Mouse (Mus musculus): ENCODE data around the gene P4ha1. TPM values are rescaled to one million over a fixed set of nuclear protein-coding genes. Genes with fewer than 3 reads are reported as not detected.
"Not testable (repeated sequence)": the region's sequence is repeated elsewhere in the genome, so short reads cannot be mapped to it uniquely, and the experiment has no call there.

The P4ha1 gene
- total RNA-seq, 1 experiment from 2014 or later, result 101 TPM

DNA sequence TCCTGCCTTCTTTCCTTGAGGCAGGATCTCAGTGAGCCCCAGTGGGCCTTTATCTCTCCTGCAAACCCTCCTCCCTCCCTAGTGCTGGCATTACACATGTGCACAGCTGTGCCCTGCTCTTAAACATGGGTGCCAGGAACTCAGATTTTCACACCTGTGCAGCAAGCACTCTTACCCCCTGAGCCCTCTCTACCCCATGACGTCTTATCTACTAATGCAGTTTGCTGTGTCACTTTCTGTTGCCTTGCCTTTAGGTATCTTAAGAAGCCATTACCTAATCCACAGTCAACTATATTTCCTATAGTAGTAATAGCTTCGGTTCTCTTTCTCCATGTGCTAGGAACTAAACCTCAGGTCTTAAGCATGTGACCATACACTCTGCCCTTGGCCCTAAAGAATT is 40.1 kb downstream of the P4ha1 start:
- ATAC-seq (replicated peaks; ENCODE audit: insufficient number of reproducible peaks, low FRiP score, low TSS enrichment, poor library complexity, severe bottlenecking), result no peak

DNA sequence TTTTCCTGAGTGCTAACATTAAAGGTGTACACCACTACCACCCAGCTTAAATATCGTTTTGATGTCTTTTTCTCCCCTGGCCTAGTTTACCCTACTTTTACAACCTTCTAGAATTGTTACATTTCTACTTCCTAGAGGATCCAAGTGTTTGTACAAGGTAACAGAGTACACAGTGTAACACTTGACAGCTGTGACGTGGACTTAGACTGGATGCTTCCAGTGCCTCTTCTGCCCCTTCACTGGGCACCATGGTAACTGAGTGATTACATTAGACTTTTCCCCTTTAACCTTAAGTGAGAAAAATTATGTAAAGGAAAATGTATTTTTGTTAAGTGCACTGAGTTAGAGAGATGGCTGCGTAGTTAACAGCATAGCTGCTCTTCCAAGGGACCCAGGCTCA is 41.5 kb downstream of the P4ha1 start:
- no peak for ATAC-seq (replicated peaks; ENCODE audit: insufficient number of reproducible peaks, low FRiP score, low TSS enrichment, poor library complexity, severe bottlenecking)

DNA sequence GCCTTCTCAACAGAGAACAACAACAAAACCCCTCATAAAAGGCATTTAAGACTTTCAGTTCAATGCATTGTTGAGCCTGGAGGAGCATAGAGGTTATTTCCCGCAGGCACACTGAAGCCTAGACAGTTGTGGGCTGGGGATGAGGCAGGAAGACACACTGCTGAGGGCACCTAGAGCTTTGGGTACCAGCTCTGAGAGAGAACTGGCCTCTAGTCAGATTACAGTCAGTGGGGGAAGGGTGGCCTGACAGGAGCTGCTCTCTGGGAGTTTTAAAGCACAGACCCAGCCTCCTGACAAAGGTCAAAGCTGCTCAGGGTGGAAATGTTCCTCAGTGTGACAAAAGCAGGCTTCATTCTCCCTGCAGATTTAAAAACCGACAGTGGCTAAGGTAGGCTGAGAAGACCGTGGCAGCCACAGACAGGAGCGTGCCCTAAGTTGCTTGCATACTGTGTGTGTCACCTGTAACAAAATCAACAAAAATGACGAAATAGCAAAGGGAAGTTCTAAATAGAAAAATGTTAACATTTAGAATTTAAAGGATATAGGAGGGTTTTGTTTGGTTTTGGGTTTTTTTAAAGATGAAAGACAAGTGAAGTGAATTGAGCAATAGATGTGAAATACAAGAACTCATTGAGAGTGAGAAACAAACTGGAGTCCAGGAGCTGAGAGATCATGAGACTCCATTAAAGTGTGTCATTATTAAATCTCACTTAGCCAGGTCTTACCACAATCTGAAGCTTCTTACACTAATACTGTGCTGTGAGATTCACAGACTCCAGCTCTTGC is 42.9 kb downstream of the P4ha1 start:
- ATAC-seq (replicated peaks; ENCODE audit: insufficient number of reproducible peaks, low FRiP score, low TSS enrichment, poor library complexity, severe bottlenecking), result no peak

DNA sequence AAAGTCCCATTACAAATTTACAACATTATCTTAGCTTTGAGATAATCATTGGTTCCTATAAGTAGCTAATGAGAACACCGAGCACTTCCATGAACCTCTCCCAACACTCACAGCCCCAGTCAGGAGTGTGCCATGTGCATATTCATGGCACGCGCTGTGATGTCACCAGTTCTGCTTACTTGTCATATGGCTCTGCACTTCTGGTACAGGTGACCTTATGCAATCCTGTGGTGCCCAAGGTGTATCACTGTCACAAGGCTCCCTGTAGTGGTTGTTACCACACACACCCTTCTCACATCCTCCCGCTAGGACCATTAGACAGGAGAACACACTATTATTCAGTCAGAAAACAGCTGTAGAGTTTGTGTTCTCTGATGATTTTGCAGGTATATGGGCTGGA is 43.6 kb downstream of the P4ha1 start:
- ATAC-seq (replicated peaks; ENCODE audit: insufficient number of reproducible peaks, low FRiP score, low TSS enrichment, poor library complexity, severe bottlenecking), result no peak

DNA sequence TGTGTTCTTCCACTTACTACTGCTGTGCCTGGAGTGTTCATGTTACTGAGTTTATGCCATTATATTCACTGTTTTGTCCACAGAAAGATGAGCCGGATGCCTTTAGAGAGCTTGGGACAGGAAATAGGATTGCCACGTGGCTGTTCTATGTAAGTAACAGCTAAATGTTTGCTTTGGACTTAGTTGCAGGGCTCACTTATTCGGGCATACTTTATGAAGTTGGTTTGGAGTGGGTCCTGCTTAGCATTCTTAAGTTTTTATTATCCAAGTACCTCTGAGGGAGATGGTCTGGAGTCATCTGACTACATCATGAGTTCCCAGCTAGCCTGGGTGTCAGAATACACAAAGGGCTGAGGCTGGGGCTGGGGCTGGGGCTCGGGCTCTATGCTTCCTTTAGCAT is 44.1 kb downstream of the P4ha1 start:
- no peak for ATAC-seq (replicated peaks; ENCODE audit: insufficient number of reproducible peaks, low FRiP score, low TSS enrichment, poor library complexity, severe bottlenecking)

DNA sequence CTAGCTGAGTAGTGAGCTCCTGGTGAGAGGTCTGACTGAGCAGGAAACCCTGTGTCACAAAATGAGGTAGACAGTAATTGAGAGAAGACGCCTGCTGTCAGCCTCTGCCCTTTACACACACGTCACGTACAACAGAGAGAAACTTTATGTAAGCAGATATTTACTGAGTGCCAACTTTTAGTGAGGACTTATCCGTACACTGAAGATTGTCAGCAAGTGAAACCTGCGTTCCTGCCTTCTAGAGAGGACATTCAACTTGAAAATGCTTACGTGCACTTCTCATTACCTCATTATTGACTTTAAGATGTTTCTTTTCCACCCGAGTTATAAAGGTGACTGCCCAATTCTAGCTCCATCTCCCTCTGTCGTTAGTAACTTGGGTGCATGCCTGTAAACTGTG is 45.6 kb downstream of the P4ha1 start:
- no peak for ATAC-seq (replicated peaks; ENCODE audit: insufficient number of reproducible peaks, low FRiP score, low TSS enrichment, poor library complexity, severe bottlenecking)

DNA sequence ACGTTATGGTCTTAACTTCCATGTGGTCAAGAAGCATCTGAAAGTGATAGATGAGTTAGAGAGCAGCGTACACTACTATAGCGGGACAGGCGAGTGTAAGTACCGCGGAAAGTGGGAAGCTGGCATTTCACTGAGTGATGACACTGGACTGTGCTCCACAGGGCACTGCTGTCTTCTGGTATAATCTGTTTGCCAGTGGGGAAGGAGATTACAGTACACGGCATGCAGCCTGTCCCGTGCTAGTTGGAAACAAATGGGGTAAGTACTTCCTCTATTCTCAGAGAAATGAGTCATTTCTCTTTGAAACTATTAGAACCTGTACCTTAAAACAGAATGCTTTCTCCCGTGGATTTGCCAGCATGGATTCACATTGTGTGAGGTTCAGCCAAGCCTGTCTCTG is 46.3 kb downstream of the P4ha1 start:
- no peak for ATAC-seq (replicated peaks; ENCODE audit: insufficient number of reproducible peaks, low FRiP score, low TSS enrichment, poor library complexity, severe bottlenecking)

DNA sequence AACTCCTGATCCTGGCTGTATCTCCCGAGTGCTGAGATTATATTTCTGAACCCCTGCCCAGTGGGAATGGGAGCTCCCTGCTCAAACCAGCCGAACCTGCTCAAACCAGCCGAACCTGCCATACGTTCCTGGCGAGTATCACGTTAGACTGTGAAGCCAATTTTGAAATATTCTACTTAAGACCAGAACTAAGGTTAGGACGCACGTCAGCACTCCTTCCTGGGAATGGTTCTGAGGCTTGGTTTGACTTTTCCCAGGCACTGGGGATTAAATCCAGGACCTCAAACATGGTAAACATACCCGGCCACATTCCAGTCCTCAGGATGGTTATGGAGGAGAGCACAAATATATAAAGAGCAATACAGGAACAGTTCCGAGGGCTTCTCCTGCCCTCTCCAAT is 54.8 kb downstream of the P4ha1 start:
- ATAC-seq (replicated peaks; ENCODE audit: insufficient number of reproducible peaks, low FRiP score, low TSS enrichment, poor library complexity, severe bottlenecking), result no peak

DNA sequence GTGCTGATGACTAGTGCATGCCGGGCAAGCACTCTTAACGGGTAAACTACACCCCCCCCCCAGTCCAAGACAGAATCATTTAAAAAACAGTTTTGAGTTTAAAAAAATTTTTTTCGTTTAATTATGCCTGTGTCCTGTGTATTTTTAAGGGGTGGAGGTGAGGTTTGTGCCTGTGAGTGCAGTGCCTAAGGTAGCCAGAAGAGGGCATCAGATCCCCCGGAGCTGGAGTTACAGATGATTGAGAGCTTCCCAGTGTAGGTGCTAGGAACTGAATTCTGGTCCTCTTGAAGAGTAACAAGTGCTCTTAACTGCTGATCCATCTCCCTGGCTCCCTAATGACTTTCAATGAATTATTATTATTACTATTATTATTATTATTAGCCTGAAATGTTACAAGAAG is 55.6 kb downstream of the P4ha1 start:
- no peak for ATAC-seq (replicated peaks; ENCODE audit: insufficient number of reproducible peaks, low FRiP score, low TSS enrichment, poor library complexity, severe bottlenecking)

DNA sequence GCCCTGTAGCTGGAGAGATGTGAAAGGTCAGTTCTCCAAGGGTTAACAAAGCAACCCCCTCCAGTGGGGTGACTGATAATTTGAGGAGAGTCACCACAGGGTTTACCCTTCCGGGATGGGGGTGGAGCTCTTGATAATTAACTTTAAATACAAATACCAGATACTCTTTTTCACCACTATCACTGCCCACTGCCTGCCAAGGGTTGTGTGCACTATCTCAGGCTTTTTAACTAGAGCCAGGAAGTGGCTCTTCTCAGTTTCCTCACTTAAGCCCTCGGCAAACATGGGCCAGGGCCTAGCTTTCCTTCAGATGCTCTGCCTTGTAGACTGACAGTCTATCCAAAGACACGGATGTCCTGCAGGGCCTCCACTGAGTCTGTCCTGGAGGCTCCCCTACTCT is 56.8 kb downstream of the P4ha1 start:
- ATAC-seq (replicated peaks; ENCODE audit: insufficient number of reproducible peaks, low FRiP score, low TSS enrichment, poor library complexity, severe bottlenecking), result no peak

DNA sequence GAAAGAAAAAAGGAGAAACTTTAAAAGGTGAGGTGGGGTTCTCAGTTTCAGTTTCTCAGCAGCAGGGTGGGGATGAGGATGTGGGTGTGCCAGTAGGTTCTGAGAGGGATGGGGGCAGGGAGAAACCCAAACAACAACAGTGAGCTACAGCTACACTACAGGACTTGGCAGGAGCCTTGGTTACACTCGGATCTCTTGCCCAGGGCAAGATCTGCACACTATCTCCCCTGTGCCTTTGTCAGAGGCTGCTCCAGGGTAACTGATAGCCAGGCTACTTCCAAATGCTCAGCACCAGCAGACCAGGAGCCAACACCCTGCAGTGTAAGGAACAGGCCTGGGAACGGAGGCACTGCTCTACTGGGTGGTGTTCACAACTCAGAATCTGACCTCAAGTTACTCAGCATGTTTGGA is 57.3 kb downstream of the P4ha1 start:
- no peak for ATAC-seq (replicated peaks; ENCODE audit: insufficient number of reproducible peaks, low FRiP score, low TSS enrichment, poor library complexity, severe bottlenecking)

DNA sequence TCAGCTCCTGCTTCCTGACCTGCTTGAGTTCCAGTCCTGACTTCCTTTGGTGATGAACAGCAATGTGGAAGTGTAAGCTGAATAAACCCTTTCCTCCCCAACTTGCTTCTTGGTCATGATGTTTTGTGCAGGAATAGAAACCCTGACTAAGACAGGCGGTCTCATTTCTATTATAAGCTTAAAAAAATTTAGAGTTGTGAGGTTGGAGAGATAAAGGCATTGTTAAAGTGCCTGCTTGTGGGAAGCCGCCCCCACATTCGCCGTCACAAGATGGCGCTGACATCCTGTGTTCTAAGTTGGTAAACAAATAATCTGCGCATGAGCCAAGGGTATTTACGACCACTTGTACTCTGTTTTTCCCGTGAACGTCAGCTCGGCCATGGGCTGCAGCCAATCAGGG is 58.5 kb downstream of the P4ha1 start:
- not testable (repeated sequence) for ATAC-seq (replicated peaks; ENCODE audit: insufficient number of reproducible peaks, low FRiP score, low TSS enrichment, poor library complexity, severe bottlenecking)

DNA sequence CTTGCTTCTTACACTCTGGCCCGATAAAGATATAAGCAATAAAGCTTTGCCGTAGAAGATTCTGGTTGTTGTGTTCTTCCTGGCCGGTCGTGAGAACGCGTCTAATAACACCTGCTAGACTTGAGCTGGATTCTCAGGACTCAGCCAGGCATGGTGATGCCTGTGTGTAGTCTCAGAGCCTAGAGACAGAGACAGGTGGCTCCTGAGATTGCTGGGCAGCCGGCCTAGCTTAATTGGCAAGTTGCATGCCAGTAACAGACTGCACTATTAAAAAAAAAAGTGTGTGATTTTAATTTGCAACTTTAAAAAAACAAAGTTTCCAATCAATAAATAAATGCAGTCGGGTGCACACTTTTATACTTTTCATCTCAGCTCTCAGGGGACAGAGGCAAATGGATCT is 63.9 kb downstream of the P4ha1 start:
- no peak for ATAC-seq (replicated peaks; ENCODE audit: insufficient number of reproducible peaks, low FRiP score, low TSS enrichment, poor library complexity, severe bottlenecking)

DNA sequence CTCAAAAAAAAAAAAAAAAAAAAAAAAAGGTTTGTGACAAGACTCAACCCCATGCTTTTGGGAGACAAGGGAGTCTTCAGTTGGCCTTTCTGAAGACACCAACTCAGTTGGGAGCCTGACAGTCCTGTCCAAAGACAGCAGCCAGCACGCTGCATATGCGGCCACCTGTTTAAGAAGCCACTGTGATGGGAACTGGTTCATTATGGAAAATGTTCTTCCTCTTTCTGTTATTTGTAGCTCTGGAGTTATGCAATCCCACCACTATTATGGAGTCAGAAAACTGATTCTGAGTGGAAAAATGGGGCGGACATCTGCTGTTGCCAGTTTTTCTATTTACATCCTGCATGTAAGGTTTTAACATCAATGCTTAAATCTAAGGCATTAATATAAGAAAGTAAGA is 66.6 kb downstream of the P4ha1 start:
- no peak for ATAC-seq (replicated peaks; ENCODE audit: insufficient number of reproducible peaks, low FRiP score, low TSS enrichment, poor library complexity, severe bottlenecking)

DNA sequence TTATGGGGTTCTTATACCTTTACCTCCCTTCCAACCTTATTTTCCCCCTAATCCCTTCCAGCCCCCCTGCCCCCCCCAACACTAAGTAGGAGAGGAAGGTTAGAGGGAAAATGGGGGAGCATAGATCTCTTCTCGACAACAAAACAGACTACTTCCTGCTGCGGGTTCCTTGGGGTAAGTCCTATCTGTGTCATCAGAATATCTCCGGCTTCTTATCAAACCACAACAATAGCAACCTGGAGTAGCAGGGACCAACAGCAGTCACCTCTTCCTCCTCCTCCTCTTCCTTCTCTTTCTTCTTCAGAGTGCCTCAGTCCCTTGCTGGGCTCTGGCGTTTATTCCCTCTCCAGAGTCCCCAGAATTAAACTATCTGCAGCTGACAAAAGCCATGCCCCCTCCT is 68.8 kb downstream of the P4ha1 start:
- no peak for ATAC-seq (replicated peaks; ENCODE audit: insufficient number of reproducible peaks, low FRiP score, low TSS enrichment, poor library complexity, severe bottlenecking)

DNA sequence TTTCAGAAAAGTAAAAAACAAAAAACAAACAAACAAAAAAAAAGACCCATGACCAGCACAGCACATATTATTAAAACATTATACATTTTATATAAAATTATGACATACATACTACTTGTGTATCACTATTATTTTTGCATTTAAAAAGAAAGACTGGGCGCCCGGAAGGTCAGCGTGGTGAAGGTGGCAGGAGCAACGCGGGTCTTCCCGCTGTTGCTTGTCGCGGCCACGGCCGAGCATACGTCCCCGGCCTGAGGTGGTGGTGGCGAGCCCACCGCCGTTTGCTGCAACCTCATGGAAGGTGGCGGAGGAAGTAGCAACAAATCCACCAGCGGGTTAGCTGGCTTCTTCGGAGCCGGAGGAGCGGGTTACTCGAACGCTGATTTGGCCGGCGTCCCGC is 72.4 kb downstream of the P4ha1 start, which contains the start of gene Gm10273:
Gm10273 (plus strand) TSS at position 172 of the 400 bp plus-strand sequence.
- not testable (repeated sequence) for ATAC-seq (replicated peaks; ENCODE audit: insufficient number of reproducible peaks, low FRiP score, low TSS enrichment, poor library complexity, severe bottlenecking)

DNA sequence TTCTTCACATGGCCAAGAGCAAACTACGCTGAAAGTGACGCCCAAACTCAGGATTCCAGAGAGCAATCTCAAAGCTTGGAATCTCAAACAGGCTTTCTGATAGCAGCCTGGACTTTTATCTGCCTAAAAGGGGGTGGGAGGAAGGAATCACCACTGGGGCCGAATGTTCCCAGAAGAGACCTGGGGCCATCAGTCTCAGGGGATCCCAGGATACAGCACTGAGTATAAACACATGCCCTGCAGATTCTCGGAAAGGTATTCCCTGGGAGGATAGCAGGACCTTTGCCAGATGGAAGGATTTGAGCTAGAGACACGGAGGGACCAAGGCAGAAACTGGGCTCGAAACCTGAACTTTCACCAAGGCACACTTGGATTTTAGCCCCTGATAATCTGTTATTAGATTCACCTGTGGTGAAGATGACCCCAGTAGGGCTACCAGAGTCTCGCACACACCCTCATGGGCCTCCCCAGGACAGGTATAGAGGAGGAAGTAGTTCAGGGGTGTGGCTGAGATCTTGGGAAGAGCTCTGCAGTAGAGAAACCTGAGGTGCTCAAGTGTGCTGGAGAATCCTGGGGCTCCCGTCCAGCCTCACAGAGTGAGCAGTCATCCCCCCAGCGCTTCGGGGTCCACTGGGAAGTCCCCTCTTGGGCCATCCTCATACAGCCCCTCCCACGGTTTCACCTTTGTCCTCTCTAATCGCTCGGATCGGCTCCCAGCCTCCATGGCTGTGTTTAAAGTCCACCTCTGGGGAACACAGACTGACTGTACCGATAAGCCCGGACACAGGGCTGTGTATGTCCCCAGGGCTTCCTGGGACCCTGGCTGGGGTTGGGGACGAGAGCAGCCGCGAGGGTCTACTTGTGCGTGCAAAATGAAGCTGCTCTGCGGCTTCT is 80.0 kb downstream of the P4ha1 start, which contains the start of gene Pla2g12b:
Pla2g12b (plus strand) TSS at position 762 of the 894 bp plus-strand sequence.
- no peak for ATAC-seq (replicated peaks; ENCODE audit: insufficient number of reproducible peaks, low FRiP score, low TSS enrichment, poor library complexity, severe bottlenecking)

DNA sequence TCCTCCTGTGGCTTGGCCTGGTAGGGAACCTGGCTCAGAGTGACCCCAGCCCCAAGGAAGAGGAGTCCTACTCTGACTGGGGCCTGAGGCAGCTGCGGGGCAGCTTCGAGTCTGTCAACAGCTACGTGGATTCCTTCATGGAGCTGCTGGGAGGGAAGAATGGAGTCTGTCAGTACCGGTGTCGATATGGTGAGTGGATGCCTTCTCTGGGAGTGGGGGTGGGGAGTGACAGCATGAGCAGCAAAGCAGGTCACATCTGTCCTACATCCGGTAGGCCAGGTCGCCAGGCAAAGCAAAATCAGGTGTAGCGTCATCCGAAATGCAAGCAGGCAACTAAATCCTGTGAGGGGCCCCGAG is 80.7 kb downstream of the P4ha1 start:
- no peak for ATAC-seq (replicated peaks; ENCODE audit: insufficient number of reproducible peaks, low FRiP score, low TSS enrichment, poor library complexity, severe bottlenecking)

DNA sequence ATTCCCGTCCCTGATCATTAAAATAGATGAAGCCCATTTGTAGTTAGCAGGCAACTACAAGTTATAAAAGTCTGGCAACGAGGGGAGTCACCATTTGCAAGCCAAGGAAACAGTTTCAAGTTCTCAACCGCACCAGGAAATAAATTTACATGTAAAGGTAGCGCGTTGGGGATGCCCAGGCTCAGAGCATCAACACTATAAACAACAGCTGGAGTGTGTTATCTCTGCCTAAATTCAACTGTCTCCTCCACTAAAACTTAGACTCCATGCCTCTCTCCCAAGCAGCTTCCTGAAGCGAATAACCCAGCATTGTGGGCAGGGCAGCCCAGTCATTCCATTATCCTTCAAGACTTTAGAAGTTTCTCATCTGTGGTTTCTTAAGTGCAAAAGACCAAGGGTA is 85.4 kb downstream of the P4ha1 start:
- no peak for ATAC-seq (replicated peaks; ENCODE audit: insufficient number of reproducible peaks, low FRiP score, low TSS enrichment, poor library complexity, severe bottlenecking)

DNA sequence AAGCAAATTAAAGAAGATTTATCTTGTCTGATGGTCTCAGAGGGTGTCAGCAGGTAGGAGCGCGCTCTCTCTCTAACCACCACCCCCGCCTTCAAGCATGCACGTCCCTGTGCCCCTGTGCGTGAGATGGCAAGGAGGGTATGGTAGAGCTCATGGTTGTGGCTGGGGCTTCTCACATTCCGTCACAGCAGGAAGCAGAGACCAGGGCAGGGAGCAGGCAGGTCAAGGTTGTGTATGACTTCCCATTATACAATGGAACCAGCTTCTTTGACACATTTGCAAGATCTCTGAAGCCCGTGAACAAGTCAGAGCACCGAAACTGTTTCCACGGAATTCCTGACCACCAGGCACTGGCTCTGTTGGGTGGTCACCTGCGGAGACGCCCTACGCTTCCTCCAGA is 87.2 kb downstream of the P4ha1 start:
- ATAC-seq (replicated peaks; ENCODE audit: insufficient number of reproducible peaks, low FRiP score, low TSS enrichment, poor library complexity, severe bottlenecking), result no peak
